Mouse (Mus musculus) myocyte (in vitro differentiated cells): Measurements from ENCODE around the gene Mycl.

Source experiments
- CEBPB ChIP-seq: IDR thresholded peaks from 2 replicates; pipeline ENCODE4 v1.6.1; 2011; ENCODE audit warnings: mild to moderate bottlenecking, moderate library complexity; ENCODE audit not compliant: poor library complexity, insufficient read depth, severe bottlenecking
- E2F4 ChIP-seq: IDR thresholded peaks from one replicate; pipeline ENCODE4 v1.6.1; 2011; ENCODE audit warnings: mild to moderate bottlenecking, control low read depth, moderate library complexity; ENCODE audit not compliant: insufficient read depth
- MAX ChIP-seq: IDR thresholded peaks from one replicate; pipeline ENCODE4 v1.6.1; 2011; ENCODE audit warnings: low read depth, mild to moderate bottlenecking, control low read depth
- MYOG ChIP-seq, 3 experiments: IDR thresholded peaks; one replicate each; pipeline ENCODE4 v1.6.1; 2011; ENCODE audit warnings: control low read depth in 2 of 3, low read depth in 2 of 3, mild to moderate bottlenecking in 2 of 3; ENCODE audit not compliant: insufficient read length in 2 of 3, control insufficient read depth in 1 of 3, insufficient read depth in 1 of 3
- POLR2A ChIP-seq: IDR thresholded peaks from one replicate; pipeline ENCODE4 v1.6.1; 2011; ENCODE audit warnings: low read depth, mild to moderate bottlenecking, control low read depth, moderate library complexity; ENCODE audit not compliant: insufficient read length
- POLR2AphosphoS2 ChIP-seq: IDR thresholded peaks from one replicate; pipeline ENCODE4 v1.6.1; 2011; ENCODE audit warnings: low read depth, control low read depth; ENCODE audit not compliant: insufficient read length
- REST ChIP-seq: IDR thresholded peaks from one replicate; pipeline ENCODE4 v1.6.1; 2011; ENCODE audit warnings: mild to moderate bottlenecking, control low read depth, moderate library complexity; ENCODE audit not compliant: insufficient read depth, insufficient read length
- TCF12 ChIP-seq: IDR thresholded peaks from one replicate; pipeline ENCODE4 v1.6.1; 2011; ENCODE audit warnings: mild to moderate bottlenecking, control low read depth; ENCODE audit not compliant: poor library complexity, insufficient read depth, severe bottlenecking
- TCF3 ChIP-seq: IDR thresholded peaks from one replicate; pipeline ENCODE4 v1.6.1; 2011; ENCODE audit warnings: low read depth, control low read depth; ENCODE audit not compliant: insufficient read length
- USF1 ChIP-seq: IDR thresholded peaks from one replicate; pipeline ENCODE4 v1.6.1; 2011; ENCODE audit warnings: low read depth, mild to moderate bottlenecking, control low read depth, moderate library complexity

GRCm38 (mm10) chr4:122991177-122991576 lies 4.3 kb upstream of the Mycl start:
- TF ChIP-seq REST (no peak), POLR2A (no peak), MAX (no peak), POLR2AphosphoS2 (no peak), E2F4 (no peak), CEBPB (no peak), USF1 (no peak), TCF12 (no peak), MYOG (IDR thresholded peaks at IDR 0.05; ENCODE audit: control insufficient read depth in 1 of 3, insufficient read depth in 1 of 3, insufficient read length in 2 of 3, low read depth in 2 of 3) (no peak), TCF3 (no peak)
